Mouse (Mus musculus) CH12F3 (cell line): Measurements from ENCODE around the gene Ercc5.

Experiments
- in situ Hi-C: fragments of 300-500 bp; cut with MboI; formaldehyde crosslinking; loops from 2 replicates; pipeline ENCODE4 v1.14.3; 2020; ENCODE audit warnings: low sequenced_read_pairs

The Ercc5 gene

DNA sequence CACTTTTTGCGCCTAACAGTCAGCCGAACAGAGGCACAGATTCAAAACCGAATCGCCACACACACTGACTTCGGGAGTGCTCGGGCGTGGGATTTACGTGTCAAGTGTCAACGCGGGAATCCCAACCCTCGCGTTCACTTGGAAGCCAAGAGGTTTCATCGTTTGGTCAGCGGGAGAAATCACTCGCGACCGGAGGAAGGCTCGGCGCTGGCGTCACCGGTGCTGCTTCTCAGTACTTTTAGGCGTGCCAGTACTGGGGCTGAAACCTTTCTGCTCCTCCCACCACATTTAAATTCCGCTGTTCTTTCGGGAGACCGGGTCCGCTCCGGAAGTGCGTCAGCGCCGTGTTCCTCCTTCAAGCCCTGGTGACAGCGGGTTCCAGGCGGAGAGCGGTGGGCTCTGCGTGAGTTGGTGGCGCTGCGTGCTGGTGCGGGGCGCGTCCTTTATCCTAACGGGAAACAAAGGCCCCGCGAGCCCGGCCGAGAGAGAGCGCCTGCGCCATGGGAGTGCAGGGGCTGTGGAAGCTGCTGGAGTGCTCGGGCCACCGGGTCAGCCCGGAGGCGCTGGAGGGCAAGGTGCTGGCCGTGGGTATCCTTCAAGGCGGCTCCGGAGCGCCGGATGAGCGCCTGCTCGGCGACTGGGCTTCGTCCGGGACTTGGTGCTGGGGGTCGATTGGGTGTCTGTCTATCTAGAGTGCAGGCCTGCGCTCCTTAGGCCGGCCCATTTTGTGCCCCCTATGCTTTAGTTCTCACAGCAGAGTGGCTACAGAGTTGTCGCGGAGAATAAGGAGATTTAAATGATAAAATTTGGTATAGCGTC, at the start of gene Ercc5:
Gene Ercc5 (plus strand): TSS at position 182 of the 819 bp plus-strand sequence.
- in situ Hi-C loops = no loop called here

DNA sequence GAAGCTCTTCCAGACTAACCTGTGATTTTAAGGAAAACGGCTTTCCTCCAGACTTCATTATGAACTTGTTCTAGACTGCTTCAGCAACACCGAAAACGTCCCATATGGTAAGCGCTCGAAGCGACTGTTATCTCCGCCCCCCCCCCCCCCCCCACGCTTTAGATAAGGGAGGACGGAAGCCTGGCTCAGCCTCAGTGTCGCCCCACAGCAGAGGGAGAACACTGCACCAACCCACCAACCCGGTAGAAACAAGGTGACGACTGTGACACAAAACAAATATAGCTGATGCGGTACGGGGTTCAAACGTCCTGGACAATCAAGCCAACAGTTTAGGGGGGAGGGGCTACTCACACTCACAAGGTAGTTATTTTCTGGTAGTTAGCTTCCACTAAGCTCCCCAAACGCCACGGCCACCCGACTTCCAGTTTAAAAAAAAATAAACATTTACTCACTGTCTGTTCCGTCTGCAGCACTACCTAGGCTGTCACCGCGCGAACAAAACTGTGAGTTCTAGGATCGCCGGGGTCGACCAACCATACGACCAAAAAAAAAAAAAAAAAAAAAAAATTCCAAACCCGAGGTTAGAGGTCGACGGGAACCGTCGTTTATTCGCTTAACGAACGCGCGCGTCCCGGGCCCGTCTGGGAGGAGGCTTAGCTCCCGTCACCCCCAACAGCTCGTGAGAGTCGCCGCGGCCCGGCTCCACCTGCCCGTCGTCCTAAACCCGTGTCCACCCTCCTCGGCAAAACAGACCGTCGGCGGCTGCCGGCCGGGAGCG, 45.9 kb upstream of the Ercc5 start:
- in situ Hi-C loops = no loop called here

DNA sequence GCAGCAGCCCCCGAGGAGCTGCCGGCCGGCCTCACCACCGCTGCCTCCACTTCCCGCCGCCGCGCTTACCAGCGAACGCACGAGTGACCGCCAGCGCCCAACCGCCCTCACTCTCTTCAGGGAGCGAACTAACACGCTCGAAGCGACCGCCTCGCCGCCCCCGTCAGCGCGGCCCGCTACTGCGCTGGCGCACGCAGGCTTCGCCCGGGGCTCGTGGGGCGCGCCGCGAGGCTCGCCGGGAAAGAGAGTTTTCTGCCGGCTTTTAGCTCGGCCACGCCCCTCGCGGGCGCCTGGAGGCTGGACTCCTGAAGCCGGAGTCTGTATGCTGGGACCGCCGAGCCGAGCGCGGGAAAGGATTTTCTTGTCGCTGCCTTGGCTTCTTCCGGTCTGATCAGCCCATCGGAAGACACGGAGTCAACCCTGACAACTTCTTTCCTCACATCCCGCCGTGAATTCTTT, 45.3 kb upstream of the Ercc5 start, which contains the start of gene Tex30:
Gene Tex30 (minus strand): TSS at position 183 of the 459 bp plus-strand sequence.
- in situ Hi-C loops = no loop called here

DNA sequence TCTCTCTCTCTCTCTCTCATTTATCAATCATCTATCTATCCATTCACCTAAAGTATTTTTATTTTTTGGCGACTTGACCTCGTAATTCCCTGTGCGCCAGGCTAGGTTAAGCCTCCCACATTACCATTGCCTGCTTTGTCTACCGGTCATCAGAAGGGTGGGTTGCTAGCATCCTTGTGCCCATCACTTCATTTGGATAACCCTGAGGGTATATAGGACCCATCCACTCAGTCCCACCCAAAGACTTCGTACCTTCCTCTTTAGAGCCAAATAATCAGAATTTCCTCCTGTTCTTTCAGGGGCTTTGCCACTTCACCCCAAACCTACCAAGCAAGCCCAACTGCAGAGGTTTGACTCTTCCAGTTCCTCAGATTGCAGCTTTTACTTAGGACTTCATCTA, 44.6 kb upstream of the Ercc5 start:
- in situ Hi-C loops = no loop called here

DNA sequence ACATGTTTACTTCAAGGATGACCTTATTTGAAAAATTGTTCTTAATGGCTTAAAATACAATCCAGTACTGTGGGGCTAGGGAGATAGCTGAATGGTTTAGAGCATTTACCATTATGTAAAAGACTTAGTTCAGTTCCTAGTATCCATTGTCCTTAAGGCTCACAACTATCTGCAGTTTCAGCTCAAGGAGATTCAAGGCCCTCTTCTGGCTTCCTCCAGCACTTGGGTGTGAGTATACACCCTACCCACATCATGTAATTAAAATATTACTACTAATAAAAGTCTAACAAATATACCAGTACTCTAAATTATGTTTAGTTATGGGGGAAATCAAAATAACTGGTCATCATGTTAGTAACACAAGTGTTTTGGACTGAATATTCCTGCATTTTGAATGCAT, 30.0 kb upstream of the Ercc5 start:
- in situ Hi-C loops = no loop called here

DNA sequence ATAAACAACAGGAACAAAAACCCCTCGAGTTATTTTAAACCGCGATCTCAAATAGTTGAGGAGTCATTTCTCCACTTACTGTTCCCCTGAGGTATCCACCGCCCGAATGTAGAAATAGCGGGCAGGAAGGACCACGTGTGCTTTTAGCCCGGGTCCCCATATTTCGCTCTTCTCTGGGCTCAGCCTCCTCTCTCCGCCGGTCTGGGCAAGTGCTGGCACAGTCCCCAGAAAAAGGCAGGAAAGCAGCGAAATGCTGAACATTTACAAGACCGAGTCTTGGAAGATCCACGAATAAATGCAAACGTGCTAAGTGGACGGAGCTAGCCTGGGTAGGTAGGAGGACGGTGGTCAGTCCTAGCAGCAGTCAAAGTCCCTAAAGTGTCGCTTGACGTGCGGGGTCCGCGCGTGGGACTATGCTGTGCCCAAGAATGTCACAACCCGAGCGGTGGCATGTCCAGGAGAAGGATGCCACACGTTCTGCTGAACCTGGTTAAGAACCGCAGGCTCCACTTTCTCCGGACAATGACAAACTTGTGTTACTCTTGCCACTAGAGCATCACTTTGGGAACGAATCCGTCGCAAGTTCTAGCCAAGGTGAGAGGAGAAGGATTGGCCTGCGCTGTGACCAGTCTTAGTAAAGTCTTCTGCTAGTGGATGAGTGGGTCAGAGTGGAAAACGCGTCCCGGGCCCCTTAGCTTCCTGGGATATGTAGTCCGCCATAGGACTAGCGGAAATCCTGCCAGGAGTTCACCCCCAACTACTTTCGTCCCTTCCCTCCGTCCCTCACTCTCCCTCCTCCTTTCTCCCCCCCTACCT, 29.1 kb upstream of the Ercc5 start, which contains the start of the genes Kdelc1 and Bivm:
Gene Kdelc1 (minus strand): TSS at position 570 of the 816 bp plus-strand sequence.
Gene Bivm (plus strand): TSS at position 719 of the 816 bp plus-strand sequence.
- in situ Hi-C loops = no loop called here

DNA sequence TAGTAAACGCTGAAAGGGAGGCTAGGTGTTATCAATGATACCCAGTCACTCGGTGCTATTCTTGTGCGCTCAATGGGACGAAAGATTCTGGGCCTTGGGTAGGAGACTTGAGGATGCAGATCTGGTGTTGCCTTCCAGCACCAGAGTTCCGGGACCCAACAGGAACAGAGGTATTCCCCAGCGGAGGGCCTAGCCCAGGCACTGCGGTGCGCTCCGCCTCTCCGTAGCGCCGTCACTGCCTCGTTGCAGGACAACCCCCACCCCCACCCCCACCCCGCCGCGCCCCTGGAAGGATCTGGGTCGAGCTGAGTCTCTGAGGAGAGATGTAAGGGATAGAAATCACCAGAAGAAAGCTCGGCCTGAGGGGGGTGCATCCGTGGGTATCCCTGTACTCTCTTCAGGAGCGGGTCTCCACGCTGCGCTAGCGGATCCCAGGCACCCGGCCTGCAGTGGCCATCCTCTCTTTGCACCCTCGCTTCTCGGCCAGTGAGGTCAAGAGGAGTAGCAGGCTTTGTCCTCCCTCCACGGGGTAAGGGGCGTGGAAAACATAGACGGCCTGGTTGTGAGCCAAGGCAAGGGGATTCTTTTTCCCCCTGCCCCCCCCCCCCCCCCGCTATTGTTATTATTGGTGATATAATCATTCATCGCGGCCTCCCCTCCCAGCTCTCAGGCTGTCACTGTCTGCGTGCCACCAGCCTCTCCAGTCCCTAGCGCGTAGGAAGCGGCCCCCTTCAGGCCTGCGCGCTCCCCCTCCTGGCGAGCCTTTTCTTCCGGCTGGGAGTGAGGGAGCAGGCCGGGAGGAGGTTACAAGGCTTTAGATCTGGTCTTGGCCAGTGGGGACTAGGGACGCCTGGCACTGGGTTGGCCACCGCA, 28.1 kb upstream of the Ercc5 start:
- in situ Hi-C loops = no loop called here

DNA sequence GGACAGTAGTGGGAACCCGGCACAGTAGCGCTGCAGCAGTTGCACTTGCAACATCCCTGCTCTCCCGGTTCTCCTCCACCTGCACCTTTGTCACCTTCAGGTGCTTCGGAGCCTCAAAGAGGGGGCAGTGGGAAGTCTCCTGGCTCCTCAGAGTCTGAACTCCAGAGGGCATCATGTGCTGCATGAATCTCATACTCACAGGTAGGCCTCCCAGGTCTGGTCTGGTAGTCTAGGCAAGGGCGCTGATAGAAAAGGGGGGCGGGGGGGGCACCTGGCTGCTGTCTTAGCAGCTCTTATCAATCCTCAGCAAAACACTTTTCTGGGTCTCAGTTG, 27.5 kb upstream of the Ercc5 start:
- in situ Hi-C loops = no loop called here

DNA sequence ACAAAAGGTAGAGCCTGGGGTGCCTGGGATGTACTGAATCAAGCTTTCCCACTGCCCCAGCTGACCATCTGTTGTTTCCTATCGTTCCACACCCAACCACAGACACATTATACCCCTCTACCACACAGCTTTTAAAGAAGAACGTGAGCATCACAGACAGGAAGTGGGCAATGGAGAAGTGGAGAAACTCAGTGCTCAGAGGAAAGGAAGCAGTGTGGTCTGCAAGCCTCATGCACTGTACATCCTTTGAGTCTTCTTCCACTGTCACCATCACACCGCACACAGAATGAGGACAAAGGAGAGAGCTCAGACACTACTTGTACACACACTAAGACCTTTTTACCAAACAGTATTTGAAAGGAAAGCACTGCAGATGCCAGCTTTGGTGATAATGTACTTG, 25.3 kb upstream of the Ercc5 start:
- in situ Hi-C loops = no loop called here

DNA sequence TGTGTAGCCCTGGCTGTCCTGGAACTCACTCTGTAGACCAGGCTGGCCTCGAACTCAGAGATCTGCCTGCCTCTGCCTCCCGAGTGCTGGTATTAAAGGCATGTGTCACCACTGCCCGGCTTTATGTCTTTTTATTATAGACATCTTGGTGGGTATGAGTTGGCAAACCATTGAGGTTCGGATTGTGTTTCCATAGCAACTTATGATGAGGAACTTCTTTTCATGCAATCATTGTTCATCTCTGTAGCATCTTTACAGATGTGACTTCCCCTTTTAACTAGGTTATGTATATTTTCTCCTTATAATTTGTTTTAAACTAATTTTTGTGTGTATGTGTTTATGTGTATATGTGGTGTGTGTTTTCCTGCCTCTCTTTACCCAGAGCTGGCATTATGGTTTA, 22.0 kb upstream of the Ercc5 start:
- in situ Hi-C loops = no loop called here

DNA sequence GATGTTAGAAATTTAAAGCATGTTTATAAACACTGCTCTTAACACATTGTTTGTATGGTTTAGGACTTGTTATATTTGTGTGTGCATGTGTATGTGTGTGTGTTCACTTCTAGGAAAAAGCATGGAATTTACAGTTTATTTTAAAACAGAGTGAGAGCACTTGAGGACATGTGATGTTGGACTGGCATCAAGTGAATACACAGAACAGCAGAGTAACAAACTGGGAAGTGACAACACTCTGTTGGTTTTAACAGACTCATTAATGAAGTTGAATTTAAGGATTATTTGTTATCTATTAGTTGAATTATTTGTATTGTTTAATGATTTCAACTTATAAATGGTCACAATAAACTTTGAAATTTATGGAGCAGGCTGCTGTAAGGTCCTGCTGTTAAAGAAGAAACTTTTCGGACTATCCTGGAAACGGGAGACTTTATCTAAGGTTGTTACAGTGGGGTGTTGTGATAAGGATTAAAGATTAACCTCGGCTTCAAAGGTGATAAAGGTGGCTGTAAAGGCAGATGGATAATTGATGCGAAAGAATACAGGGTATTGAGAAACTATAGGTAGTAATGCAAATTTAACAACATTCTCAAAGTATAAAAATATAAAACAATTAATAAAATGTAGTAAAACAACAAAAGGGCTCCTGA, 17.5 kb upstream of the Ercc5 start:
- in situ Hi-C loops = no loop called here

DNA sequence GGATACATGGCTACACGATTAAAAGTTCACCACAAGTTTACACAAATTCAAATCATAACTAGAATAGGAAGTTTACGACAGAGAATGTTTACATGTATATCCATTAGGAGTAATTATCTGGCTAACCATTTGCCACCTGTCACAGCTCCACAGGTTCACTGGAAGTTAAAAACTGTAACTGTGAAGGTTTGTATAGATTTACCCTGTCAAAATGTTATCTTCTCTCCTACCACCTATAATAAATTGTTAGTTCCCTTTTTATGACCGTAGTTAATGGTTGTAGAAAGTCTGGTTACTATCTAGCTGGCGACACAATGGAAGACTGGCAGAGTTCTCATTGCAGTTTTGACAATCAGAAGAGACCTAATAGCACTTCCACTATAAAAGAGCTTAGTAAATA, 7.3 kb upstream of the Ercc5 start:
- in situ Hi-C loops = no loop called here

DNA sequence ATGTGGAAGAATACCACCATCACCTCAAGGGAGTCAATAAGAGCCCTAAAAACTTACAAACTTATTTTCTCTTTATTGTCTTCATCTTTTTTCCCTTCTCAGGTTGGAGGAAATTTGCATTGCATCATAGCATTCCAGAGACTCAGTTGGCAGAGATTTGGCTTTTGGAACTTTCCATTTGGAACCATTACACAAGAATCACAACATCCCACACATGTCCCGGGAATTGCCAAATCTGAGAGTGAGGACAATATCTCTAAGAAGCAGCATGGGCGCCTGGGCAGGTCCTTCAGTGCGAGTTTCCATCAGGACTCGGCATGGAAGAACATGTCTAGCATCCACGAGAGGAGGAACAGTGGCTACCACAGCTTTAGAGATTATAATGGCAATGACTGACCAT, 4.8 kb upstream of the Ercc5 start:
- in situ Hi-C loops = no loop called here

DNA sequence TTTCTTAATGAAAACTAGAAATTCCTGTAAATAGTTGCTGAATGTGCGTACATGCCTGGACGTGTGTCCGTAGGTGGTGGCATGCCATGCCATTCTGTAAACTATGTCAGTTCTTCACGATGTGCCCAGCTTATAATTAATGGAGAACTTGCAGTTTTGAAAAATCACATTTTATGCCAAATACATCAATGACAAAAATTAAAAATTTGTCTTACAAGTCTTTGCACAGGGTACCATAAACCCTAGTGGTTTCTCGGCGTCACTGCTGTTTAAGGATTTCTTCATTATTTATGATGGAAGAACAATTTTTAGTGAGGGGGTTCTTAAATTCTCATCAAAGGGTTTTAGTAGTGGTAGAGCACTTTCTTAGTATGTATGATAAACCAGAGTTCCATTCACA, 1.2 kb downstream of the Ercc5 start:
- in situ Hi-C loops = no loop called here

DNA sequence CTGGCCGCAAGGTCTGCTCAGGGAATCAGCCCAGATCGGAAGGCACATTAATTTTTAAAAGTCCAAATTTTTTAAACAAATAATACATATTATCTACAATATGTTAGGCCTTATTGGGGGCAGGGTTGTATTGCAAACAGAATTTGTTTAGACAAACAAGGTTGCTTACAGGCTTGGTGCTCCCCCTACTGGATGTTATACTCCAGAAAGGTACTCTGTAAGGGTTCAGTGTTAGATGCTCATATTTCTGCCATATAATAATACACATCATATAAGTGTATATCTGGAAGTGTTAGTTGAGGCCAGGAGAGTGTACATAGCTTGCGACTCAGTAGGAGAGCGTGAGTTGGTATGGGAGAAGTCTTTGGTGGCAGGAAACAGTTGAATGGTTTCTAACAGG, 7.7 kb downstream of the Ercc5 start:
- in situ Hi-C loops = no loop called here

DNA sequence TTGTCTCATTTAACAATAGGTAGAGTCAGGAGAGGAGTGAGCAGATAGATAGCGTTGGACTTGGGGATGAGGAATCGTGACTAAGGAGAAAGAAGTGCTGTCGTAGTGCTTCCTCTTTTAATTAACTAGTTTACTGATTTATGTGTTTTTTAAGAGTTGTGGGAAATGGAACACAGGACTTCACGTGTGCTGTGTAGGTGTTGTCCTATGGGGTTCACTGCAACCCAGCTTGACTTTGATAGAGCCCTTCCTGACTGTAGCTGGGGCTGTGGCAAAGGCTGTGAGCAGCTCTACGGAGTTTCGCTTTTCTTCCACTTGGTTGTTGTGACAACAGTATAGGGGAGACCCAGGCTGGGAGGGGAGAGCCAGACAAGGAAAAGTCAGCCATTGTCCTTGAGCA, 10.8 kb downstream of the Ercc5 start:
- in situ Hi-C loops = no loop called here

DNA sequence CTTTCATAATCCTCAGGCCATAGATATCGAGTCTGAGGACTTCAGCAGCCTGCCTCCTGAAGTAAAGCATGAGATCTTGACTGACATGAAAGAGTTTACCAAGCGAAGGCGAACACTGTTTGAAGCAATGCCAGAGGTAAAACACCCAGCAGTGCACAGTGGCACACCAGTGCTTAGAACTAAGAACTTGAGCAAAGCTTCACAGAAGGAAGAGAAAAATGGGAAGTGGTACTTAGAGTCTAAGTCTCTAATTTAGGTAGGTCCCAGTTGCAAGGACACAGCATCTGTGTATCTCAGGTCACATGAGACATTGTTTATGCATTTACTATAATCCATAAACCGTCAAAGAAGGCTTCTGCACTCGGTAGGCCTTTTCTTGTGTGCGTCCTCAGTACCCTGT, 14.3 kb downstream of the Ercc5 start:
- in situ Hi-C loops = no loop called here

DNA sequence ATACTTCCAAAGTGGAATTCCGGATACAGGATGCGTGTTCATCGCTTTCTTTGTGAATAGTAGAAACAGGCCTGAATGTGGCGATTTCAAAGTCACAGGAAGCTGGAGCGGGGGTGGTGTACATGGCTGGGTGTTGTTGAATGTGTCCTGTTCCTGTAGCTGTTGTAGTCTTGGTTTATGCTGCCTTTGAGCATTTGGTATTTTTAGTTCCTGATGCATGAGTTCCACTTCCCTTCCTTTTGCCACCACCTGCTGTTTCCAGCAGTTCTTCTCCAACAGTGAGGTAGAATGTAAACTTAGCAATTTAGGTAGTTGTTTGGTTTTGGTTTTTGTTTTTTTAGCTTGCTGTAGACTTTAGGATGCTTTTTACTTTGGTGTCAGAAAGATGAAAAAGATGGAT, 14.8 kb downstream of the Ercc5 start:
- in situ Hi-C loops = no loop called here

DNA sequence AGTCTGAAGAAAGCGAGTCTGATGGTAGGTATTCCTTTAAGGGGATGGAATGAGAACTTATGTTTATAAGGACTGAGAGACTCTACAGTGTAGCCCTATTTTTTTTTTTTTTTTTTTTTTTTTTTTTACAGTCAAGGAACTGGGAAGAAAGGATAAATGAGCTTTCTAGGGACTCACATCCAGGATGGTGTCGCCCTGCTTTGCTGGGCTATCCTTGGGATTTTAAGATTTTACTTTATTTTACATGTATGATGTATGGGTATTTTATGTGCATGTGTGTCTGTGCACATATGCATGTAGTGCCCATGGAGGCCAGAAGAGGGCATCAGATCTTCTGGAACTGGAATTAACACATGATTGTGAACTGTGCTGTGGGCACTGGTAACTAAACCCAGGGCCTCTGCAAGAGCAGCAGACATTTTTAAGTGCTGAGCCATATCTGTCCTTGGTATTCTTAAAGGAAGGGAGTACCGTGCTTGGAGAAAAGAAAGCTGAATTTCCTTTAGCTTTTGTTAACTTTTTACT, 20.4 kb downstream of the Ercc5 start:
- in situ Hi-C loops = no loop called here

DNA sequence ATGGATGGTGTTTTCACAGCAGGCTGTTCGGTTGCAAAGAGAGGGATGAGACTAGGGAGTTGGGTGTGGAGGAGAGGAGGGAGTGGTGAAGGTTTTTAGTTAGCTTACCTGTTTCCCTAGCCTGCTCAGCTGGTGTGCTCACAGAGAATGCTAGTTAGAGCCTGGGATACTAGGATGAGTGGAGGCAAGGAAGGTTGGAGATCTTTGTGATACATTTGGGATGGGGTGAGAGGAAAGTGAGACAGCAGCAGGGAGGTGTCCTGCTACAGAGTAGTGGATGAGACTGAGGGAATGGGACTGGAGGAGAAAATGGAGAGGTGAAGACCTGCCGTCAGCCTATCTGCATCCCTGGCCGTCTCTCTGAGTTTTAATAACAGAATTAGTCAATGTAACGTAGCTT, 25.1 kb downstream of the Ercc5 start:
- in situ Hi-C loops = no loop called here
